Mouse (Mus musculus): Measurements from ENCODE around the gene Lcn6.
"Not testable (repeated sequence)": the region's sequence is repeated elsewhere in the genome, so short reads cannot be mapped to it uniquely, and the experiment has no call there.

Gene Lcn6

DNA sequence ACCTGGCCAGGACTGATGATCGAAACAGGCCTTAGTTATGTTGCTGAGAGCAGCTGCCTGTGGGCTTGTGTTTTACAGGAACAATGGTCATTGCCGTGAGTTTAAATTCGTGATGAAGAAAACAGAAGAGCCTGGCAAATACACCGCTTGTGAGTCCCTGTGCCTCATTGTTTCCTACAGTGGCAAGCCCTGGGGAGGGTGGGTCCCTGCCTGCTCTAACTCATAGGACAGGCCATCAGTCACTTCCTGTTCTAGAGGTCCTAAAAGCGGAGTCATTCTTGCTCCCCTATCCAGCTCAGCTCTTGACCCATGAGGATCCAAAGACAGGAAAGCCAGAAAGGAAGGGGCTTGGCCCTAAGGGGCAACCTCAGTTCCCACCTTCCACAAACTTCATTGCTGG, 24.4 kb downstream of the Lcn6 start:
- DNase-seq (ENCODE audit: low read depth, low spot score) = no peak

GRCm38 (mm10) chr2:25703706-25704105, 27.1 kb downstream of the Lcn6 start:
- DNase-seq (ENCODE audit: low read depth, low spot score) = no peak

DNA sequence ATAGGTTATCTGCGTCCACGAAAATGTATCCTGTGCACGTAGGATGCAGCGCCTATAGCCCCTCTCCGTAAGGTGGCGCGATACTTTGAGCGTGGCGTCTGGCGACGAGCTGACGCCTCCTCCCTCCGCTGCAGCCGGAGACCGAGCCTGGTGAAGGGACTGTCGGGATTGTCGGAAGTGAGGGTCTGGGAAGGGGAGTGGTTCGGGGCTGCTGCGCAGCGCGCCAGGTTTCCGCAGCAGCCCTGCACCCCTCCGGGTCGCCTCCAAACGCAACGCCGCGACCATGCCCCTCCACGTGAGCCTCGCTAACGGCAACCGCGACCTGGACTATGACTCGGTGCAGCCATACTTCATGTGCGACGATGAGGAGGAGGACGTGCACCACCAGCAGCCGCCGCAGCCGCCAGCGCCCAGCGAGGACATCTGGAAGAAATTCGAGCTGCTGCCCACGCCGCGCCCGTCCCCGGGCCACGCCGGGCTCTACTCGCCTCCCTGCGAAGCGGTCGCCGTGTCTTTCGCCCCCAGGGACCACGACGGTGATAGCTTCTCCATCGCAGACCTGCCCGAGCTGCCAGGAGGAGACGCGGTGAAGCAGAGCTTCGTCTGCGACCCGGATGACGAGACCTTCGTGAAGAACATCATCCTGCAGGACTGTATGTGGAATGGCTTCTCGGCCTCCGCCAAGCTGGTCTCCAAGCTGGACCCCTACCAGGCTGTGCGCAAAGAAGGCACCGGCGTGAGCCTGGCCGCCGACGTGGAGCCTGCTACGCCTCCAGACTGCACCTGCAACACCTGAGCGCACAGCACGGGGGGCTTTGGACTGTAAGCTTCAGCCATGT, 30.3 kb downstream of the Lcn6 start, which contains the start of gene Bmyc:
TSS of gene Bmyc (plus strand) at position 97 of the 839 bp plus-strand sequence.
- DNase-seq (ENCODE audit: low read depth, low spot score) = peak; percentile 80

DNA sequence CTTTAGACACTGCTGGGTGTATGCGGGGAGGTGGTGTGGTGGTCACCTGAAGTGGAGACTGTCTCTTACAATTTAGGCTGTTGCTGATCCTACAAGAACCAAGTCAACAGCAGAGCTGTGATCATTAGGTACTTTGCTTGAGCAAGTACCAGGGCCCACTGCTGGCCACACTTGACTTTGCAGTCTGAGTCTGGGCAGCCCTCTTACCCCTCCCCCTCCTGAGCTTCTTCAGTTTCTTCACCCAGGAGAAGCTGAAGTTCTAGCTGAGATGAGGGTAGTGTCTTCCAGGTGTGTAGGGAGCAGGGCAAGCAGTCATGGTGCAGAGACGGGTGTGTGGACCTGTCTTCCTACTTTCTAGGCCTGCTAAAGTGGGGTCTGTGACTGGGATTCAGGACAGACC, 31.5 kb downstream of the Lcn6 start:
- peak; percentile 33 for DNase-seq (ENCODE audit: low read depth, low spot score)

- DNase-seq (ENCODE audit: low read depth, low spot score) = not testable (repeated sequence)
These were observed 32.5 kb downstream of the Lcn6 start for GRCm38 (mm10) chr2:25709056-25709455.

DNA sequence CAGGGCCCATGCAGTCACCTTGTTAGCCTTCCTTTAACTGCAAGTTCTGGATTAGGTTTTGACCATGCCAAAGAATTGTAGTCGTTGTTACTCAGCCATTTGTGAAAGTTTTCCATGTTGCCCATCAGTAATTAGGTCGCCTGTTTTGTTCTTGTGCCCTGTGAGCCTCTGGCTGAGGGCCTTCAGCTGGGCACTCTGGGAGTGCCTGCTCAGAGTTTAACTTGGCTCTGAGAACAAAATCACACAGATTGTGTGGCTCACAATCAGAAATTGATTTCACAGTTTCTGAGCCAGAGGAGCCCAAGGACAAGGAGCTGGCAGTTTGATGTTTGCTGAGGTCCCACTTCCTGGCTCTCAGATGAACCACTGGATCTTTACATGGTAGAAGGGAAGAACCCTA, 33.2 kb downstream of the Lcn6 start:
- not testable (repeated sequence) for DNase-seq (ENCODE audit: low read depth, low spot score)

DNA sequence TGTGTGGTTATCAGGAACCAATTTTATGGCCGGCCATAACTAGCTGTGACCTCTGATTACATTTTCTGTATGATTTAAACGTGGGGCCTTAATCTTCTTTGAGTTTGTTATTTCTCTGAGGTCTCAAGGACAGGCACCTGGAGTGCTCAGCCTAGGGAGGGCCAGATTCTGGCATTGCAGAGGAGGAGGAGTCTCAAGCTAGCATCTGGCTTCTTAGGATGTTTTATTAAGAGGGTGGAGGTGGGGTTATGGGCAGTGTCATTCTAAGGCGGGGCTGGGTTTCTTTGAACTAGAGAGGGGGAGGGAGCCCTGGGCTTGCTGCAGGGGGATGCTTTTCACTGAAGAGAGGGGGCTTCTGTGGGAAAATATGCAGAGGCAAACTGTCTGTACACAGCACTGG, 35.1 kb downstream of the Lcn6 start:
- not testable (repeated sequence) for DNase-seq (ENCODE audit: low read depth, low spot score)

DNA sequence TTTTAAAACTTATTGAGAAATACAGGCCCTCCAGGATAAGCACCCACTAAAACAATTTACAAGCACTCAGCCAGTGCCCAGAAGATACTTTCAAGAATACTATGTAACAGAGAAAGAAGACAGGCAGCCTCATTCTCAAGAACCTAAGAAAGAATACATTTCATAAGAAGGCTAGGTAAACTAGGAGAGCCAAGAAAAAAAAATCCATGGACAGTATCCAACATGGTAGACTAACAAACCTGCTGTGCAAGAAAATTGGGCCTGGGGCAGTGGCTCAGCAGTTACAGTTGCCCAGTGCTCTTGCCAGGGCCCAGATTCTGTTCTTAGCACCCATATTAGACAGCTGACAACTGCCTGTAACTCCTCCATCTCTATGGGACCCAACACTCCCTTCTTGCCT, 40.6 kb downstream of the Lcn6 start:
- DNase-seq (ENCODE audit: low read depth, low spot score) = no peak

All from CD4-positive helper T cell, adult 2 months (primary cell).